Mouse (Mus musculus) kidney, adult 2 months (tissue): ENCODE results near the gene Wdr27. TPM values are rescaled to one million over a fixed set of nuclear protein-coding genes. Genes with fewer than 3 reads are reported as not detected.
A peak's percentile ranks its signal among the peaks of the same experiment; 100 is the strongest.
"Not testable (repeated sequence)": the region's sequence is repeated elsewhere in the genome, so short reads cannot be mapped to it uniquely, and the experiment has no call there.

ENCODE experiments used
- DNase-seq: peaks from one replicate; pipeline ENCODE4 v3.0.0; 2021
- H3K27ac ChIP-seq: fragments of 200-500 bp; 2 replicates; pipeline ENCODE4 v1.5.1; 2012; ENCODE audit warnings: low read depth, low read length, control low read depth, inconsistent platforms; ENCODE audit not compliant: insufficient read depth
- H3K27me3 ChIP-seq: fragments of 200-500 bp; replicated peaks from 2 replicates; pipeline ENCODE4 v1.6.1; 2012; ENCODE audit warnings: mild to moderate bottlenecking, moderate library complexity, low read length, inconsistent platforms; ENCODE audit not compliant: control insufficient read depth, insufficient read depth
- H3K36me3 ChIP-seq: fragments of 200-500 bp; 2 replicates; pipeline ENCODE4 v1.6.1; 2012; ENCODE audit warnings: mild to moderate bottlenecking, moderate library complexity, low read length, inconsistent platforms; ENCODE audit not compliant: control insufficient read depth, insufficient read depth
- H3K4me1 ChIP-seq: fragments of 200-500 bp; 2 replicates; pipeline ENCODE4 v1.6.1; 2011; ENCODE audit warnings: low read length; ENCODE audit not compliant: control insufficient read depth, insufficient read depth
- H3K4me3 ChIP-seq: fragments of 200-500 bp; 2 replicates; pipeline ENCODE4 v1.5.1; 2011; ENCODE audit warnings: mild to moderate bottlenecking, low read depth, low read length, control low read depth; ENCODE audit not compliant: insufficient read depth
- CTCF ChIP-seq: fragments of 200-500 bp; conservative IDR thresholded peaks from 2 replicates; pipeline ENCODE4 v1.5.1; 2011; ENCODE audit warnings: low read depth, mild to moderate bottlenecking, control low read depth, low read length, moderate library complexity, mixed read lengths; ENCODE audit not compliant: insufficient read depth, insufficient read length
- POLR2A ChIP-seq: fragments of 200-500 bp; IDR thresholded peaks from one replicate; pipeline ENCODE4 v1.6.1; 2011; ENCODE audit warnings: low read depth, low read length, control low read depth
- WGBS: fragments of 180-500 bp; shearing (Covaris S2); methylation state at CpG from one replicate; pipeline ENCODE4 v1.1.7; 2018; 5-methylcytosine and 5-hydroxymethylcytosine counted together
- polyA plus RNA-seq: library from polyadenylated mRNA; depleted of rRNA; stranded (reverse); fragments of >200 nt; gene quantifications from 2 replicates; pipeline ENCODE4 v1.2.3, GENCODE M21; 2012; rRNA removed

Gene Wdr27
- polyA plus RNA-seq: 4.7 and 5.6 TPM in 2 replicates

- DNase-seq: peak; percentile 99
- H3K27ac ChIP-seq: peak within 1 kb of the TSS; percentile 69
- H3K27me3 ChIP-seq: no peaks in the 10 kb centered on the region
- peaks cover 11% of the 10 kb centered on the region; the same call in 1 of the 2 replicates for H3K4me1 ChIP-seq
- H3K4me3 ChIP-seq: peak within 1 kb of the TSS; percentile 82
- peak; percentile 14 for TF ChIP-seq POLR2A
- no peak for TF ChIP-seq CTCF
- H3K36me3 ChIP-seq: no peaks in the 10 kb centered on the region; the same call in 1 of the 2 replicates
- under 1% methylated on average over 54 of the region's 54 CpGs for WGBS
These were observed at the start of gene Wdr27, which contains the start of gene 1600012H06Rik for GRCm38 (mm10) chr17:14943009-14943728. Gene Wdr27 (minus strand): TSS chr17:14943158. Gene 1600012H06Rik (plus strand): TSS chr17:14943184.

- WGBS: no CpG with 5 or more reads among the region's 98 CpGs
- H3K36me3 ChIP-seq, H3K4me3 ChIP-seq, H3K4me1 ChIP-seq, H3K27me3 ChIP-seq, DNase-seq, H3K27ac ChIP-seq: not testable (repeated sequence)
These were observed 49.7 kb upstream of the Wdr27 start for GRCm38 (mm10) chr17:14992522-14993138.

GRCm38 (mm10) chr17:14990116-14990702 is 47.3 kb upstream of the Wdr27 start:
- not testable (repeated sequence) for H3K27ac ChIP-seq, H3K4me1 ChIP-seq, H3K36me3 ChIP-seq, H3K27me3 ChIP-seq, H3K4me3 ChIP-seq, DNase-seq
- WGBS: 80% methylated on average over 5 of the region's 5 CpGs

- H3K4me3 ChIP-seq, H3K4me1 ChIP-seq, DNase-seq, H3K27ac ChIP-seq, H3K27me3 ChIP-seq, H3K36me3 ChIP-seq: not testable (repeated sequence)
- WGBS: no CpG with 5 or more reads among the region's 60 CpGs
These were observed 35.5 kb upstream of the Wdr27 start, which contains the start of the genes 9030025P20Rik and Gm3417 for GRCm38 (mm10) chr17:14978362-14979038. Gene 9030025P20Rik (plus strand): TSS chr17:14978468. Gene Gm3417 (minus strand): TSS chr17:14978790.

GRCm38 (mm10) chr17:14977718-14978361 is 34.9 kb upstream of the Wdr27 start:
- H3K4me3 ChIP-seq, H3K27me3 ChIP-seq, H3K36me3 ChIP-seq, H3K4me1 ChIP-seq, DNase-seq, H3K27ac ChIP-seq: not testable (repeated sequence)
- 2% methylated on average over 4 of the region's 7 CpGs for WGBS

GRCm38 (mm10) chr17:14968373-14968913 is 25.5 kb upstream of the Wdr27 start:
- not testable (repeated sequence) for H3K36me3 ChIP-seq, H3K27ac ChIP-seq, H3K4me3 ChIP-seq, H3K4me1 ChIP-seq, H3K27me3 ChIP-seq, DNase-seq
- no CpG with 5 or more reads among the region's 6 CpGs for WGBS

GRCm38 (mm10) chr17:14961557-14962154 is 18.7 kb upstream of the Wdr27 start:
- not testable (repeated sequence) for H3K4me1 ChIP-seq, H3K36me3 ChIP-seq, DNase-seq, H3K27ac ChIP-seq, H3K4me3 ChIP-seq, H3K27me3 ChIP-seq
- no CpG with 5 or more reads among the region's 44 CpGs for WGBS

GRCm38 (mm10) chr17:14960951-14961556 is 18.1 kb upstream of the Wdr27 start, which contains the start of gene Phf10:
Gene Phf10 (minus strand): TSS chr17:14961273.
- H3K27me3 ChIP-seq, H3K36me3 ChIP-seq, H3K4me1 ChIP-seq: not testable (repeated sequence)
- peak within 1 kb of the TSS; percentile 99 for H3K4me3 ChIP-seq
- 9% methylated on average over 67 of the region's 100 CpGs for WGBS
- H3K27ac ChIP-seq: peak within 1 kb of the TSS; percentile 75; the same call in 1 of the 2 replicates
- DNase-seq: peak; percentile 42
